Mouse (Mus musculus): ENCODE data around the gene Prkcb. TPM values are rescaled to one million over a fixed set of nuclear protein-coding genes. Genes with fewer than 3 reads are reported as not detected.

Prkcb gene
- polyA plus RNA-seq, 1 experiment from 2014 or later, result 12.7 TPM

GRCm38 (mm10) chr7:122249321-122249821 is 39.2 kb upstream of the Prkcb start:
- Histone ChIP-seq H3K4me3 (replicated peaks; ENCODE audit: low read length) (no peak overlapping the region), H3K36me3 (ENCODE audit: control insufficient read depth, insufficient read depth, low read length) (no peaks in the 10 kb centered on the region), H3K4me2 (ENCODE audit: low read depth, low read length) (no peak overlapping the region), H3K4me1 (ENCODE audit: control insufficient read depth, insufficient read depth, low read length) (no peaks in the 10 kb centered on the region), H3K9me3 (replicated peaks; ENCODE audit: control insufficient read depth, low read length) (no peaks in the 10 kb centered on the region), H3K27me3 (ENCODE audit: control insufficient read depth, insufficient read depth, low read length) (no peaks in the 10 kb centered on the region), H3K9ac (ENCODE audit: low read length) (no peak overlapping the region), H3K27ac (ENCODE audit: low read length) (no peak overlapping the region)
- WGBS, result 86% methylated on average over 9 of the region's 9 CpGs
- no peak for ATAC-seq (ENCODE audit: insufficient read depth, low FRiP score)

- H3K9me3 ChIP-seq (replicated peaks; ENCODE audit: control insufficient read depth, low read length), result no peaks in the 10 kb centered on the region
- H3K27me3 ChIP-seq (ENCODE audit: control insufficient read depth, insufficient read depth, low read length), result no peaks in the 10 kb centered on the region
- H3K4me2 ChIP-seq (ENCODE audit: low read depth, low read length), result peak overlapping the region; percentile 7; the same call in 1 of the 2 replicates
- 30% methylated on average over 21 of the region's 21 CpGs for WGBS
- H3K36me3 ChIP-seq (ENCODE audit: control insufficient read depth, insufficient read depth, low read length), result no peaks in the 10 kb centered on the region
- H3K4me3 ChIP-seq (replicated peaks; ENCODE audit: low read length), result no peak overlapping the region
- peak; percentile 40; the same call in 1 of the 2 replicates for ATAC-seq (ENCODE audit: insufficient read depth, low FRiP score)
- H3K27ac ChIP-seq (ENCODE audit: low read length), result no peak overlapping the region
- H3K9ac ChIP-seq (ENCODE audit: low read length), result no peak overlapping the region
- no peaks in the 10 kb centered on the region for H3K4me1 ChIP-seq (ENCODE audit: control insufficient read depth, insufficient read depth, low read length)
Observed at GRCm38 (mm10) chr7:122251197-122252011, 37.1 kb upstream of the Prkcb start.

GRCm38 (mm10) chr7:122256722-122257121 is 31.8 kb upstream of the Prkcb start:
- Histone ChIP-seq H3K4me1 (ENCODE audit: control insufficient read depth, insufficient read depth, low read length) (no peaks in the 10 kb centered on the region), H3K4me2 (ENCODE audit: low read depth, low read length) (no peak overlapping the region), H3K36me3 (ENCODE audit: control insufficient read depth, insufficient read depth, low read length) (no peaks in the 10 kb centered on the region), H3K4me3 (replicated peaks; ENCODE audit: low read length) (no peak overlapping the region), H3K9ac (ENCODE audit: low read length) (no peak overlapping the region), H3K27ac (ENCODE audit: low read length) (no peak overlapping the region), H3K9me3 (replicated peaks; ENCODE audit: control insufficient read depth, low read length) (no peaks in the 10 kb centered on the region), H3K27me3 (ENCODE audit: control insufficient read depth, insufficient read depth, low read length) (no peaks in the 10 kb centered on the region)
- 73% methylated on average over 7 of the region's 7 CpGs for WGBS
- no peak for ATAC-seq (ENCODE audit: insufficient read depth, low FRiP score)

- Histone ChIP-seq H3K27ac (ENCODE audit: low read length) (no peak overlapping the region), H3K4me1 (ENCODE audit: control insufficient read depth, insufficient read depth, low read length) (no peaks in the 10 kb centered on the region), H3K9me3 (replicated peaks; ENCODE audit: control insufficient read depth, low read length) (no peaks in the 10 kb centered on the region), H3K27me3 (ENCODE audit: control insufficient read depth, insufficient read depth, low read length) (no peaks in the 10 kb centered on the region), H3K4me3 (replicated peaks; ENCODE audit: low read length) (no peak overlapping the region), H3K9ac (ENCODE audit: low read length) (no peak overlapping the region), H3K4me2 (ENCODE audit: low read depth, low read length) (no peak overlapping the region), H3K36me3 (ENCODE audit: control insufficient read depth, insufficient read depth, low read length) (no peaks in the 10 kb centered on the region)
- WGBS, result 71% methylated on average over 4 of the region's 4 CpGs
- no peak for ATAC-seq (ENCODE audit: insufficient read depth, low FRiP score)
Observed at GRCm38 (mm10) chr7:122258521-122258920, 30.0 kb upstream of the Prkcb start.

GRCm38 (mm10) chr7:122260055-122260602 is 28.4 kb upstream of the Prkcb start:
- no peaks in the 10 kb centered on the region for H3K4me1 ChIP-seq (ENCODE audit: control insufficient read depth, insufficient read depth, low read length)
- no peaks in the 10 kb centered on the region for H3K36me3 ChIP-seq (ENCODE audit: control insufficient read depth, insufficient read depth, low read length)
- no peaks in the 10 kb centered on the region for H3K9me3 ChIP-seq (replicated peaks; ENCODE audit: control insufficient read depth, low read length)
- no peak overlapping the region for H3K27ac ChIP-seq (ENCODE audit: low read length)
- no peak overlapping the region for H3K4me2 ChIP-seq (ENCODE audit: low read depth, low read length)
- H3K9ac ChIP-seq (ENCODE audit: low read length), result no peak overlapping the region
- 74% methylated on average over 5 of the region's 5 CpGs for WGBS
- H3K27me3 ChIP-seq (ENCODE audit: control insufficient read depth, insufficient read depth, low read length), result no peaks in the 10 kb centered on the region
- no peak overlapping the region for H3K4me3 ChIP-seq (replicated peaks; ENCODE audit: low read length)
- no peak for ATAC-seq (ENCODE audit: insufficient read depth, low FRiP score)

DNA sequence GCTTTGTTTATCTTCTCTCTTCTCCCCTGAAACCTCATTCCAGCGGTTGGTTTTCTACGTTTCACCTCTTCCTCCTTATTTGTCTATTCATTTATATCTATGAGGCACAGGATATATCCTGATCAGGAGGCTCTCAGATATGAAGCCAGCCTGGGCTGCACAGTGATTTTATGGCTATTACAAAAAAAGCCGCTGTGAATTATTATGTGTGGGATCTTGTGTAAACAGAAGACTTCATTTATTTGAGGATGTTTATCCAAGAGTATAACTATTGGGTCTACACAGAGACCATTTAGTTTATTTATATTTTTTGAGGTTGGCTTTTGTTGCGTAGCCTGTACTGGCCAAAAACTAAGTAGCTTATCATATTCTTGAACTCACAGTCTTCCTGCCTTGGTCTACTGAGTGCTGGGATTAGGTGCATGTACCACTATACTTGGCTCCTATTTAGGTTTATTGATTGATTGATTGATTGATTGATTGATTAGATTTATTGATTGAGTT is 19.5 kb upstream of the Prkcb start:
- H3K4me2 ChIP-seq (ENCODE audit: low read depth, low read length), result no peak overlapping the region
- no peaks in the 10 kb centered on the region for H3K4me1 ChIP-seq (ENCODE audit: control insufficient read depth, insufficient read depth, low read length)
- WGBS, result 42% methylated on average over 4 of the region's 4 CpGs
- no peak overlapping the region for H3K4me3 ChIP-seq (replicated peaks; ENCODE audit: low read length)
- no peaks in the 10 kb centered on the region for H3K27me3 ChIP-seq (ENCODE audit: control insufficient read depth, insufficient read depth, low read length)
- ATAC-seq (ENCODE audit: insufficient read depth, low FRiP score), result no peak
- H3K27ac ChIP-seq (ENCODE audit: low read length), result no peak overlapping the region
- no peaks in the 10 kb centered on the region for H3K36me3 ChIP-seq (ENCODE audit: control insufficient read depth, insufficient read depth, low read length)
- no peak overlapping the region for H3K9ac ChIP-seq (ENCODE audit: low read length)
- no peaks in the 10 kb centered on the region for H3K9me3 ChIP-seq (replicated peaks; ENCODE audit: control insufficient read depth, low read length)

DNA sequence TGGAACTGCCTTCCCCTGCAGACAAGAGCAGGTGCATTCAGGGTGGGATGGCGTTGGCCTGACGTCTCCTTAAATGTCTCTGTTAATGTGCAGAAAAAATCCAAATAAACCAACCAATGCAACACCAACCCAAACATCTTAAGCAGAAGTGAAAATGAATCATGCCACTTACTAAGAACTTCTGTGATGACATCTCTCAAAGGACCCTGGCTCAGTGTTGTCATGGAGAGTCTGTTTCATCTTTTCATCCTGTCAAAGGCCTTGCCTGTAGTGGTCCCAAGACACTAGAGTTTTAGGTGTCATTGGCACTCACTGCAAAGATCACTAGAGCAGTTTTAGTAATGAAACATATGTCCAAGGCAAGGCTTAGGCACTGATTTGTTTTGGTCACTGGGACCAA is 16.2 kb upstream of the Prkcb start:
- H3K4me2 ChIP-seq (ENCODE audit: low read depth, low read length), result no peak overlapping the region
- H3K27me3 ChIP-seq (ENCODE audit: control insufficient read depth, insufficient read depth, low read length), result no peaks in the 10 kb centered on the region
- no peaks in the 10 kb centered on the region for H3K4me1 ChIP-seq (ENCODE audit: control insufficient read depth, insufficient read depth, low read length)
- no peak overlapping the region for H3K27ac ChIP-seq (ENCODE audit: low read length)
- H3K9me3 ChIP-seq (replicated peaks; ENCODE audit: control insufficient read depth, low read length), result no peaks in the 10 kb centered on the region
- H3K36me3 ChIP-seq (ENCODE audit: control insufficient read depth, insufficient read depth, low read length), result no peaks in the 10 kb centered on the region
- H3K9ac ChIP-seq (ENCODE audit: low read length), result no peak overlapping the region
- H3K4me3 ChIP-seq (replicated peaks; ENCODE audit: low read length), result no peak overlapping the region
- ATAC-seq (ENCODE audit: insufficient read depth, low FRiP score), result no peak
- WGBS, result 65% methylated on average over 2 of the region's 2 CpGs

DNA sequence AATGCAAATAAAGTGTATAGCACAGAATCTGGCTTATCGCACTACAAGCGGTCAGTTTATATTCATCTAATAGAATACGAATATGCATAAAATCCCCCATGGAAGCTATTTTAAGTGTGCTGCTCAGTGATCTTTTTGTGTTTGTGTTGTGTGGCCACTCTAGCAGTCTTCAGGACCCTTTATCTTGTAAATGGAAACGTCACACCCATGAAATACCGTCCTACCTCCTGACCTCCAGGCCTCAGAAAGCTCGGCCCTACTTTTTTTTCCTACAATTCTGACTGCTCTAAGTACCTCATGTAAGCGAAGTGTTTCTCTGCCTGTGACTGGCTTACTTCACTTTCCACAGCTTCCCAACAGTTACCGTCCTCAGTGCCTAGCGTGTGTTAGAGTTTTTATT is 9.0 kb upstream of the Prkcb start:
- Histone ChIP-seq H3K4me2 (ENCODE audit: low read depth, low read length) (no peak overlapping the region), H3K9ac (ENCODE audit: low read length) (no peak overlapping the region), H3K4me1 (ENCODE audit: control insufficient read depth, insufficient read depth, low read length) (no peaks in the 10 kb centered on the region), H3K27me3 (ENCODE audit: control insufficient read depth, insufficient read depth, low read length) (no peaks in the 10 kb centered on the region), H3K27ac (ENCODE audit: low read length) (no peak overlapping the region), H3K36me3 (ENCODE audit: control insufficient read depth, insufficient read depth, low read length) (no peaks in the 10 kb centered on the region), H3K9me3 (replicated peaks; ENCODE audit: control insufficient read depth, low read length) (no peaks in the 10 kb centered on the region), H3K4me3 (replicated peaks; ENCODE audit: low read length) (no peak overlapping the region)
- no peak for ATAC-seq (ENCODE audit: insufficient read depth, low FRiP score)
- 74% methylated on average over 9 of the region's 9 CpGs for WGBS

- no peak overlapping the region for H3K4me3 ChIP-seq (replicated peaks; ENCODE audit: low read length)
- no peaks in the 10 kb centered on the region for H3K27me3 ChIP-seq (ENCODE audit: control insufficient read depth, insufficient read depth, low read length)
- no peaks in the 10 kb centered on the region for H3K36me3 ChIP-seq (ENCODE audit: control insufficient read depth, insufficient read depth, low read length)
- H3K4me2 ChIP-seq (ENCODE audit: low read depth, low read length), result no peak overlapping the region
- no peak for ATAC-seq (ENCODE audit: insufficient read depth, low FRiP score)
- H3K4me1 ChIP-seq (ENCODE audit: control insufficient read depth, insufficient read depth, low read length), result no peaks in the 10 kb centered on the region
- WGBS, result 63% methylated on average over 2 of the region's 2 CpGs
- H3K9ac ChIP-seq (ENCODE audit: low read length), result no peak overlapping the region
- no peaks in the 10 kb centered on the region for H3K9me3 ChIP-seq (replicated peaks; ENCODE audit: control insufficient read depth, low read length)
- no peak overlapping the region for H3K27ac ChIP-seq (ENCODE audit: low read length)
Observed at GRCm38 (mm10) chr7:122280334-122280733, 8.2 kb upstream of the Prkcb start.
